In genomic region chr3:34630031-34630430, GRCm38 (mm10) we compare ENCODE assay signal across 23 mouse cellular contexts. TPM values are rescaled to one million over a fixed set of nuclear protein-coding genes. Genes with fewer than 3 reads are reported as not detected.
DNase-seq lines count a peak whose midpoint lies in the region; ATAC-seq and TF ChIP-seq lines count a peak whose summit lies in the region.
"Had no signal": no experiment of that assay in that cellular context is flagged by ENCODE, and none has a peak within 500 bp of the region (broad histone marks: within the 10 kb centered on the region; RNA-seq: fewer than 3 reads in every experiment).

No protein-coding gene starts in this region.

- H3K36me3 ChIP-seq in midbrain, embryonic 11.5 days (ENCODE audit: control insufficient read depth, insufficient read depth, low read length): 0 out of 2 replicates have a peak, but pooled peaks cover 3% of the 10 kb centered on the region
- H3K36me3 ChIP-seq in midbrain, embryonic 16.5 days (ENCODE audit: control insufficient read depth, insufficient read depth, low read length): no peaks in the 10 kb centered on the region
- H3K36me3 ChIP-seq: embryonic facial prominence, embryonic 13.5 days; G1E; heart, embryonic 10.5 days; intestine, embryonic 15.5 days had no signal

- no peak overlapping the region for H3K4me3 ChIP-seq in midbrain, embryonic 11.5 days (ENCODE audit: low read depth, low read length)
- no peak overlapping the region for H3K4me3 ChIP-seq in midbrain, embryonic 16.5 days (ENCODE audit: low read depth, low read length)
- H3K4me3 ChIP-seq in olfactory bulb, adult 2 months (ENCODE audit: insufficient read depth, low read depth, low read length): no peak overlapping the region
- H3K4me3 ChIP-seq: embryonic facial prominence, embryonic 13.5 days; gastrocnemius, adult 2 months; heart, embryonic 10.5 days; intestine, embryonic 15.5 days had no signal

- H3K27me3 ChIP-seq in midbrain, embryonic 11.5 days (ENCODE audit: control insufficient read depth, insufficient read depth, low read length): no peaks in the 10 kb centered on the region
- no peaks in the 10 kb centered on the region; the same call in 1 of the 2 replicates for H3K27me3 ChIP-seq in midbrain, embryonic 16.5 days (ENCODE audit: control insufficient read depth, insufficient read depth, low read depth, low read length)

- peaks cover 4% of the 10 kb centered on the region; the same call in 1 of the 2 replicates for H3K9me3 ChIP-seq in midbrain, embryonic 11.5 days (ENCODE audit: control insufficient read depth, low read length)
- H3K9me3 ChIP-seq in midbrain, embryonic 16.5 days (replicated peaks; ENCODE audit: control insufficient read depth, low read length, poor library complexity, severe bottlenecking): no peaks in the 10 kb centered on the region
- H3K9me3 ChIP-seq: heart, embryonic 10.5 days; intestine, embryonic 15.5 days had no signal

- whole genome bisulfite sequencing in midbrain, embryonic 11.5 days: 28% methylated on average over 8 of the region's 8 CpGs
- WGBS in midbrain, embryonic 16.5 days: 28% methylated on average over 8 of the region's 8 CpGs
- WGBS in olfactory bulb, adult 2 months: 25% methylated on average over 8 of the region's 8 CpGs

- H3K4me1 ChIP-seq in midbrain, embryonic 11.5 days (ENCODE audit: control insufficient read depth, insufficient read depth, low read length): peaks cover 11% of the 10 kb centered on the region
- peaks cover 3% of the 10 kb centered on the region; the same call in 1 of the 2 replicates for H3K4me1 ChIP-seq in midbrain, embryonic 16.5 days (ENCODE audit: control insufficient read depth, insufficient read depth, low read length)
- peaks cover 16% of the 10 kb centered on the region for H3K4me1 ChIP-seq in olfactory bulb, adult 2 months (ENCODE audit: control insufficient read depth, insufficient read depth, low read length)
- H3K4me1 ChIP-seq: embryonic facial prominence, embryonic 13.5 days; heart, embryonic 10.5 days; intestine, embryonic 15.5 days had no signal

- H3K27ac ChIP-seq in midbrain, embryonic 11.5 days (ENCODE audit: low read depth, low read length): peak overlapping the region; percentile 54
- H3K27ac ChIP-seq in midbrain, embryonic 16.5 days (ENCODE audit: low read length): no peak overlapping the region
- peak overlapping the region; percentile 78; the same call in 1 of the 2 replicates for H3K27ac ChIP-seq in olfactory bulb, adult 2 months (ENCODE audit: insufficient read depth, low read depth, low read length)
- H3K27ac ChIP-seq: embryonic facial prominence, embryonic 13.5 days; gastrocnemius, adult 2 months; heart, embryonic 10.5 days; hindbrain, embryonic 14.5 days; intestine, embryonic 15.5 days had no signal

- no peak for TF ChIP-seq POLR2A in olfactory bulb, adult 2 months (IDR thresholded peaks at IDR 0.05; ENCODE audit: insufficient read depth, low read depth, low read length)

- no peak overlapping the region for H3K4me2 ChIP-seq in midbrain, embryonic 11.5 days
- H3K4me2 ChIP-seq in midbrain, embryonic 16.5 days (ENCODE audit: low read length): no peak overlapping the region
- H3K4me2 ChIP-seq: embryonic facial prominence, embryonic 13.5 days; hindbrain, embryonic 14.5 days; intestine, embryonic 15.5 days had no signal

- no peak overlapping the region for H3K9ac ChIP-seq in midbrain, embryonic 11.5 days (ENCODE audit: low read length)
- no peak overlapping the region for H3K9ac ChIP-seq in midbrain, embryonic 16.5 days (ENCODE audit: low read depth, low read length)
- H3K9ac ChIP-seq: embryonic facial prominence, embryonic 13.5 days; hindbrain, embryonic 14.5 days; intestine, embryonic 15.5 days had no signal

- DNase-seq in heart, adult 11 months: peak; percentile 54
- DNase-seq in heart, adult 18-20 months: no peak
- DNase-seq in midbrain, embryonic 11.5 days (ENCODE audit: low spot score, missing footprints): peak; percentile 86
- no peak for DNase-seq in adrenal gland, postnatal 36 days
- no peak for DNase-seq in testis, postnatal 10 days (ENCODE audit: low spot score)
- DNase-seq: adrenal gland, postnatal 10 days; B cell, adult 2 months; cerebellum, adult 11-12 months; cerebellum, adult 9-10 months; cerebellum, postnatal 36 days; gastrocnemius, adult 2 months; gastrocnemius, postnatal 25 days; heart, postnatal 10 days; heart, postnatal 4 days had no signal

- no peak; the same call in 1 of the 2 replicates for ATAC-seq in midbrain, embryonic 11.5 days (ENCODE audit: low FRiP score)
- ATAC-seq in midbrain, embryonic 16.5 days: no peak
- ATAC-seq: CD4-positive, CD25-positive, alpha-beta regulatory T cell, adult 4 months; intestine, embryonic 15.5 days had no signal

- no peak for TF ChIP-seq CTCF in olfactory bulb, adult 2 months (IDR thresholded peaks at IDR 0.05; ENCODE audit: insufficient read depth, low read depth, low read length)

RNA-seq across cellular contexts. Expression of gene Sox2, which starts 20.2 kb away (rescaled TPM):
- total RNA-seq in heart, adult 18-20 months (2021): under 1 TPM in 1 of 2 experiments, not detected in 1; 0.67 TPM
- polyA plus RNA-seq in midbrain, embryonic 11.5 days (2014; fragmentation: Nextera tagmentation; extraction: Ambion mirVana): 48.7 and 49.5 TPM in 2 replicates
- 14.3 and 22.2 TPM in 2 replicates for polyA plus RNA-seq in midbrain, embryonic 16.5 days (2015; fragmentation: Nextera tagmentation; extraction: Ambion mirVana)
- not detected in 2 replicates for polyA plus RNA-seq in olfactory bulb, adult 2 months (2012; ENCODE audit: insufficient read depth, insufficient read length, low replicate concordance, missing spikeins)
- total RNA-seq in adrenal gland, postnatal 36 days (2021): under 1 TPM; 0.26 to 0.53 TPM
- total RNA-seq: gastrocnemius, adult 2 months; gastrocnemius, postnatal 25 days; granulocyte monocyte progenitor cell, adult 5-6 weeks; heart, postnatal 4 days had no signal
- polyA plus RNA-seq: CD4-positive, CD25-positive, alpha-beta regulatory T cell, adult 4 months; G1E had no signal

Comparison
In these comparisons a context has a peak if more than half of its experiments do, and no peak if none do; other contexts are left out.
1. DNase-seq: peak in heart, adult 11 months (single experiment) and midbrain, embryonic 11.5 days (single experiment); none in heart, adult 18-20 months (0 of 2), adrenal gland, postnatal 36 days (0 of 2) and testis, postnatal 10 days (single experiment).